Mouse (Mus musculus) lung, embryonic 14.5 days (tissue): ENCODE measurements at regions not wholly inside any gene's neighbourhood (a gene's known extent, or its start where the extent isn't known, plus 50 kb on each side); places are given as distances from the start of the nearest gene placed in this dataset.

Experiments used
- ATAC-seq: fragments of 200-750 bp; cut with Nextera tagmentation; 2 replicates; pipeline ENCODE4 v1.8.0; 2017; ENCODE audit warnings: mild to moderate bottlenecking, moderate TSS enrichment, moderate library complexity; ENCODE audit not compliant: insufficient read depth
- DNase-seq: peaks from one replicate; pipeline ENCODE4 v3.0.0-alpha.2; 2015
- H3K27ac ChIP-seq: fragments of 300-500 bp; sonication (generic); 2 replicates; pipeline ENCODE4 v1.5.1; 2014; ENCODE audit warnings: low read depth, mild to moderate bottlenecking, moderate library complexity
- H3K27me3 ChIP-seq: fragments of 300-500 bp; sonication (generic); 2 replicates; pipeline ENCODE4 v1.6.1; 2014; ENCODE audit warnings: low read length, control low read depth; ENCODE audit not compliant: insufficient read depth
- H3K36me3 ChIP-seq: fragments of 300-500 bp; sonication (generic); 2 replicates; pipeline ENCODE4 v1.6.1; 2014; ENCODE audit warnings: control low read depth; ENCODE audit not compliant: insufficient read depth
- H3K4me1 ChIP-seq: fragments of 300-500 bp; sonication (generic); 2 replicates; pipeline ENCODE4 v1.6.1; 2014; ENCODE audit warnings: antibody characterized with exemption, control low read depth; ENCODE audit not compliant: insufficient read depth
- H3K4me2 ChIP-seq: fragments of 300-500 bp; sonication (generic); 2 replicates; pipeline ENCODE4 v1.6.1; 2014; ENCODE audit warnings: mild to moderate bottlenecking
- H3K4me3 ChIP-seq: fragments of 300-500 bp; sonication (generic); 2 replicates; pipeline ENCODE4 v1.5.1; 2014; ENCODE audit warnings: low read depth, low read length
- H3K9ac ChIP-seq: fragments of 300-500 bp; sonication (generic); 2 replicates; pipeline ENCODE4 v1.6.1; 2014
- H3K9me3 ChIP-seq: fragments of 300-500 bp; sonication (generic); 2 replicates; pipeline ENCODE4 v1.6.1; 2016; ENCODE audit warnings: low read depth, low read length, control low read depth
- CTCF ChIP-seq: IDR thresholded peaks from 2 replicates; pipeline ENCODE4 v1.5.1; 2016; ENCODE audit warnings: antibody characterized with exemption, low read depth
- WGBS: fragments of 180-500 bp; shearing (Covaris S2); extraction: QIAGEN DNeasy Blood & Tissue Kit; methylation state at CpG from one replicate; pipeline ENCODE4 v1.1.7; 2014; 5-methylcytosine and 5-hydroxymethylcytosine counted together

DNA sequence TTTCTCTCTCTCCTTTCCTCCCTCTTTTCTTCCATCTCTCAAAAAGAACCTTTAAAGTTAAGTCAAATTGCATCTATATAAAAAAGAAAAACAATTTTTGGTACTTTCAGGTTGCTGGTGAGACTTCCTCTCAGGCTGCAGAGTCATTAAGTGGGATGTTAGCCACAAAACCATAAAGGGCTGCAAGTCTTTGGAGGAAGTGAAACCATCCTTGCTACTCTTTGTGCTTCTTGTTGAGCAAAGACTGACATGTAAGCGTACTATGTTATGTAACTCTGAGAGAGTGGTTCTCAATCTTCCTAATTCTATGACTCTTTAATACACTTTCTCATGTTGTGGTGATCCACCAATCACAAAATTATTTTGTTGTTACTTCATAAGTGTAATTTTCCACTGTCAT, 267.5 kb downstream of the Nr2f2 start:
- ATAC-seq (no peak), DNase-seq (no peak)
- no peaks in the 10 kb centered on the region for H3K36me3 ChIP-seq
- TF ChIP-seq CTCF, result no peak
- H3K4me2 ChIP-seq, result no peak overlapping the region
- H3K4me3 ChIP-seq, result no peak overlapping the region
- WGBS, result 91% methylated on average over 1 of the region's 1 CpGs
- H3K27ac ChIP-seq, result no peak overlapping the region
- no peaks in the 10 kb centered on the region for H3K4me1 ChIP-seq
- H3K9ac ChIP-seq, result no peak overlapping the region
- no peaks in the 10 kb centered on the region for H3K27me3 ChIP-seq
- H3K9me3 ChIP-seq, result no peaks in the 10 kb centered on the region

DNA sequence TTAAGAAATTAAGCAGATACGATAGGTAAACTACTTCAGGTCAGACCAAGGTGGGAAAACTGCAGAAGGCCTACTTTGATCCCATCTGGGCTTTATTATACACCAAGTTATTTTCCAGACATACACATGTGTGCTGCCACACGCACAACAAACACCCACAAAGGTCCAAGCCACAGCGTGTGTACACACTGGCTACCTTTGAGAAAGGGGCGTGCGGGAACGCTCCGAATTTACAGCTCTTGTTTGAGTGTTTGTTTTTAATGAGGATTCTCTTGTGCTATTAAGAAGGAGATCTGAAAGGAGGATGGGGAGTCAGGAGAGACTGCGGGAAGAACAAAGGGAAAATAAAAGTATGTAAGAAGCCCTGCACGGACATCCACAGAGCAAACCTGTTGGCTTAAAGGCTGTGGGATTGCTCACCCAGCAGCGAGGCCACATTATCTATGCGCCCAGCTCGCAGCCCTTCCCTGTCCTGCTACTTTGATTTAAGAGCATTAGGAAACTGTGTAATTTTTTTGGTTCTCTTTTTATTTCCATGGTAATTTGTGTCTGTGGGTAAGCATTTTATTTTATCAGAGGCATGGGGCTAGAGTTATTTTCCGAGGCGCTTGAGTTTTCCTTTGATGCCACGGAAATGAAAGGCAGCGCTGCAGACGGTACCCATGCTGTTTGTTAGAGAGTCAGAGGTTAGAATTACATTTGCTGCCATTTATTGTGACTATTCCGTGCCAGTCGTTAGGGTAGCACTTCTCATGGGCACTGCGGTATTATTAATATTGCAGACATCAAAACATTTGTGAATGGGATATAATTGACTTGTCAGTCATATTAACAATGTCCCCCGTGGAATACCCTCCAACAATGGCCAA, 272.4 kb downstream of the Nr2f2 start:
- Histone ChIP-seq H3K4me1 (no peaks in the 10 kb centered on the region), H3K4me3 (no peak overlapping the region), H3K36me3 (no peaks in the 10 kb centered on the region), H3K27me3 (no peaks in the 10 kb centered on the region), H3K9me3 (no peaks in the 10 kb centered on the region; the same call in 1 of the 2 replicates), H3K27ac (no peak overlapping the region), H3K9ac (no peak overlapping the region), H3K4me2 (no peak overlapping the region)
- DNase-seq, result no peak
- TF ChIP-seq CTCF, result no peak
- ATAC-seq, result no peak
- 72% methylated on average over 21 of the region's 21 CpGs for WGBS

DNA sequence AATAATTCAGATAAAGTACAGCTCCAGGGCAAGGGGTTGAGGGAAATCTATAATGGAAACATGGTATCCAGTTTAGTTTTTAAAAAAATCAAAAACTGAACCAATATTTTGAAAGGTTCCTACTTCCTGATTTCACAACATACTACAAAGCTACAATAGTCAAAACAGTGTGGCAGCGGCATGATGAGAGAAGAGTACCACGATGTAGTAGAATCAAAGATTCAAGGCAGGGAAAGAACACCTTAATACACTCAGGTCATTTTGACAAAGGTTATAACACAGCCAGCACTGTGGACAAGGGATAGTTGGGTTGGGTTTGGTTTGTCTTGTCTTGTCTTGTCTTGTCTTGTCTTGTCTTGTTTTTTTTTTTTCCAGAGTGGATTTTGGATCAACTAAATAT, 274.4 kb downstream of the Nr2f2 start:
- no peak overlapping the region for H3K4me2 ChIP-seq
- no peaks in the 10 kb centered on the region for H3K36me3 ChIP-seq
- H3K4me3 ChIP-seq, result no peak overlapping the region
- ATAC-seq (no peak), DNase-seq (peak; percentile 6)
- no peak overlapping the region for H3K27ac ChIP-seq
- WGBS, result 94% methylated on average over 2 of the region's 2 CpGs
- no peaks in the 10 kb centered on the region for H3K4me1 ChIP-seq
- no peak for TF ChIP-seq CTCF
- H3K9ac ChIP-seq, result no peak overlapping the region
- H3K27me3 ChIP-seq, result no peaks in the 10 kb centered on the region
- H3K9me3 ChIP-seq, result no peaks in the 10 kb centered on the region; the same call in 1 of the 2 replicates

DNA sequence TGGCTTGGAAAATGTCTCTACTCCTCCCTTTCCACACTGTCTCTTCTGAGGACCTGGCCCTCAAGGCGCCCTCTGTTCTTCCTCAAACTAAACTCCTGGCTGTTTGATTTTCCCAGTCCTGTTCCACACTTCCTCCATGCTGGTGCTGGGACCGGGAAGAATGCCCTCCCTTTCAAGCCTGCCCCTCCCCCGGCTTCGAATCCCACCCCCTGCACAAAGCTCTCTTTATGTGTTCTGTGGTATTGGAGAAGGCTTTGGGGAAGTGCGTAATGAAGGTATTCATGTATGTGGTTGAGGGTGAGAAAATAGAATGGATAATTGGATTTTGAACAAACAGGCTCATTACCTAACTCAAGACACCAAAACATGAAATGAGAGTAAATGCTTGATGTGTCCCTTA, 277.4 kb downstream of the Nr2f2 start:
- no peak overlapping the region for H3K9ac ChIP-seq
- no peaks in the 10 kb centered on the region for H3K4me1 ChIP-seq
- H3K36me3 ChIP-seq, result no peaks in the 10 kb centered on the region
- ATAC-seq (no peak), DNase-seq (no peak)
- H3K27me3 ChIP-seq, result no peaks in the 10 kb centered on the region
- no peak overlapping the region for H3K27ac ChIP-seq
- no peak overlapping the region for H3K4me2 ChIP-seq
- H3K4me3 ChIP-seq, result no peak overlapping the region
- WGBS, result 58% methylated on average over 5 of the region's 5 CpGs
- TF ChIP-seq CTCF, result no peak
- H3K9me3 ChIP-seq, result no peaks in the 10 kb centered on the region; the same call in 1 of the 2 replicates

DNA sequence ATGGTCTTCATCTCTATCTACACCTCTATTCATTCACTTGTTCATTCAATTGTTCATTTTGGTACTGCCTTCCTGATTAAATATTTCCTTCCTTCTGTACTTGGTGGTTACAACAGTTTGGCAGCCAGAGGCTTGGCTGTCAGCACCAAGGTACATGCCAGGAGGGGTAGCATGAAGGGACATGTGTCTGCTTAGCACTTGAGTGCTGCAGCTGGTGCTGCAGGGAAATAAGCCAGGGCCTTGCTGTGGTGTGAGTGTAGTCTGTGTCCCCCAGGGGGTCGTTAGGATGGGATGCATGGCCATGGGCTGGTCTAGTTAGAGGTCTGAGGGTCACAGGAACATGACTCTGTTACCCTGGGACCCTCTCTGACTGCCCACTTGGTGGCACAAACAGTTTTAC, 296.9 kb downstream of the Nr2f2 start:
- H3K4me3 ChIP-seq, result no peak overlapping the region
- H3K9me3 ChIP-seq, result no peaks in the 10 kb centered on the region
- no peak for TF ChIP-seq CTCF
- no peak overlapping the region for H3K9ac ChIP-seq
- no peaks in the 10 kb centered on the region for H3K27me3 ChIP-seq
- no peak overlapping the region for H3K4me2 ChIP-seq
- no peaks in the 10 kb centered on the region for H3K36me3 ChIP-seq
- no peak for DNase-seq
- no peak overlapping the region for H3K27ac ChIP-seq
- WGBS, result 52% methylated on average over 1 of the region's 1 CpGs
- no peak for ATAC-seq
- H3K4me1 ChIP-seq, result no peaks in the 10 kb centered on the region

DNA sequence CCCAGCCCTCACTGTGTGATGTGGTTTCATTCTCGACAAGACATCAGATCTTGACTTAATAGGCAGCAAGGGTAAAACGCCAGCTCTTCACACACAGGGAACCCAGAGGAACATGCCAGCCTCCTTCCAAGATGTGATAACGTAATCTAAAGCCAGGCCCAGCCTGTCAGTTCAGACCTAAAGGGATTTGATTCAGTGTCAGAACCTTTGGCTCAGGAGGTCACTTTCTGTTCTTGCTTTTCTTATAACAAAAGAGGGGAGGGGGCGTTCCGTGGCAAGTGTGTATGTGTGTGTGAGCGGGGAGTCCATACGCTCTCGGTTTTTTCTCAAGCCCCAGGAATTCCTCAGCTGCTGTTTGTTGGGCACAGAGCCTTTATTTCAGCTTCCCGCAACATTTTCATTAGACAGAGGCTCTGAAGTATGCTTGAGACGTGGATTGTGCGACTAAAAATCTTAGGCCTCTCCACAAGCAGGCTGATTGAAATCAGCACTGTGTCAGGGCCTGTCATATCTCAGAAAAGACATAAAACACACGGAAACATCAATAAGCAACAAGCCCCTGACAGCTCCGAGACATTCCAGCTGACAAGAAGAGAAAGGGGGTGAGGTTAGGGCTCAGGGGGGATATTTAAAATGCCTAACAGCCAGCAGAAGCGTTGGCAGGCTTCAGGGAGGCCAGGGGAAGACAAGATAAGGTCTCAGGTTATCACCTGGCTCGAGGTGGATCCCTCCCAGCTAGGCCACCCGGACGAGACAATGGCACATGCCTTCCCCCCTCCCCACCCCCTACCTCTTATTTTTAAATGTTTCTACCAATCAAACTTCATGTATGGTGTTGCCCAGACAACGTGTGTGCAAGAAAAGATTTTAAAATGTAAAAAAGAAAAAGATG, 298.5 kb downstream of the Nr2f2 start:
- H3K4me3 ChIP-seq, result no peak overlapping the region
- peak overlapping the region; percentile 44 for H3K4me2 ChIP-seq
- DNase-seq, result peak; percentile 47
- H3K9me3 ChIP-seq, result no peaks in the 10 kb centered on the region
- no peak for TF ChIP-seq CTCF
- H3K4me1 ChIP-seq, result no peaks in the 10 kb centered on the region
- H3K27ac ChIP-seq, result 0 out of 2 replicates have a peak overlapping the region, but pooled peaks have one; percentile 12
- H3K9ac ChIP-seq, result no peak overlapping the region
- H3K27me3 ChIP-seq, result no peaks in the 10 kb centered on the region
- H3K36me3 ChIP-seq, result no peaks in the 10 kb centered on the region
- peak; percentile 52; the same call in 1 of the 2 replicates for ATAC-seq
- WGBS, result 12% methylated on average over 18 of the region's 18 CpGs

GRCm38 (mm10) chr7:70067071-70067470, 299.5 kb downstream of the Nr2f2 start:
- WGBS, result 51% methylated on average over 5 of the region's 5 CpGs
- H3K27ac ChIP-seq, result no peak overlapping the region
- H3K36me3 ChIP-seq, result no peaks in the 10 kb centered on the region
- H3K27me3 ChIP-seq, result no peaks in the 10 kb centered on the region
- peak overlapping the region; percentile 44; the same call in 1 of the 2 replicates for H3K4me2 ChIP-seq
- TF ChIP-seq CTCF, result no peak
- H3K9me3 ChIP-seq, result no peaks in the 10 kb centered on the region
- H3K4me3 ChIP-seq, result no peak overlapping the region
- H3K4me1 ChIP-seq, result no peaks in the 10 kb centered on the region
- no peak overlapping the region for H3K9ac ChIP-seq
- DNase-seq, result no peak
- ATAC-seq, result no peak
